Mouse (Mus musculus) layer of hippocampus, postnatal 25 days (tissue): Measurements from ENCODE around the gene Olfml2b. TPM values are rescaled to one million over a fixed set of nuclear protein-coding genes. Genes with fewer than 3 reads are reported as not detected.

Experiments used
- DNase-seq, 2 experiments: peaks; one replicate each; pipeline ENCODE4 v3.0.0; 2022; ENCODE audit warnings: mixed read lengths in 2 of 2, low spot score in 1 of 2; ENCODE audit errors: extremely low spot score in 1 of 2
- total RNA-seq, 2 experiments: library from RNA; stranded (reverse); gene quantifications; 2 replicates each; pipeline ENCODE4 v1.2.3; 2021

Gene Olfml2b
- total RNA-seq, 2 experiments from 2014 or later, result 35.6 to 44.2 TPM

GRCm38 (mm10) chr1:170689773-170690172, 45.4 kb downstream of the Olfml2b start:
- no peak for DNase-seq

DNA sequence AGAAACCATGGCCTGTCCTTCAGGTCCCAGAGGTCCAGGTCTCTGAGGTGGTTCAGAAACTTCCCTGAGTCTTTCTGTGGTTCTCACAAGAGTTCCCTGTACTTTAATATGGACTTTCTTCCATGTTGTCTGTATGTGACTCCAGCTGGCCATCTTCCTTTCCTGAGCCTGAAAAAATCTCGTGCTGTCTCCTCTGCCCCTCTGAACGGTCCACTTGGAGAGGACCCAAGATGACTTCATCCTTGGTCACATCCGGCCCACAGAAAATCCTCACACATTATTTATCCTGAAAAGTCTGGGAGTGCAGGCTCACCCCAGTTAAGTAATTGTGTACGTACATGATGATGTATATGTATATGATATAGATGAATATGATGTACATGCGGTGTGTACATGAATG, 47.0 kb downstream of the Olfml2b start:
- DNase-seq, result no peak

DNA sequence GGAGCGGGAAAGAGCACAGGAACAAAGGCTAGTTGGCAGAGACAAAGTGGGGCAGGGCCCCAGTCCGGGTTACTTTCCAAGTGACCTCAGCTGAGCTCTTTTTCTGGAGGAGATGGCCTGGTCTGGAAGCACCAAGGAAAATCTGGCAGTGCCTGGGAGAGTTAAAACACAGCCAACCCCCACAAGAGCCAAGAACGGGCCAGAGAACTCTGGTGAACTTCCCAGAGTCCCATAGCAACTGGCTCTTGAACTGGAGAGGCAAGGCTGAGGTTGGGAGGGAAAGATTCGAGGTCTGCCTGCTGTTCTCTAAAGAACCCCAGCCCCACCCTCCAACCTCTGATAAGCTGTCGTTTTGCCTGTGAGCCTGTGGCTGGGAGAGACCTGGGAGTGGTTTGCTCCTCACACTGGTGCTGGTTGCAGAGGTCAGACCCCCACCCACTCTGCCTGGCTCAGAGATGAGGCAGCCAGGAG, 50.5 kb downstream of the Olfml2b start:
- no peak for DNase-seq

DNA sequence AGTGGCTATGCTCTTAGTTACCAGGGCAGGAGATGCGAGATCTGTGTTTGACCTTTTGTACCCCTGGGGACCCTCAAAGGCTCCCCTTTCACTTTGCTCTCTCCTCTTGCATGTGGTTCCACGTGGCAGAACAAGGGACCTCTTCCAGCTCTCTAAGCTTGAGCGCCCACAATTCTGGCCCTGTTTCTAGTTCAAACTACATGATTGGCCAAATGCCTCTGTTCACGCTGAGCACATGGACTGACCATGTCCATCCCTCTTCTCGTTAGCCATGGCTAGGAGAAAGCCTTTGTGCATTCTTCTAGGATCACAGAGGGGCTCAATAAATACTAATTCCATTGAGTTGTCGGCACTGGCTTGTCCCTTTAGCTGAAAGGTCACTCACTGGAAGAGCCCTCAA, 51.0 kb downstream of the Olfml2b start:
- DNase-seq, result no peak

DNA sequence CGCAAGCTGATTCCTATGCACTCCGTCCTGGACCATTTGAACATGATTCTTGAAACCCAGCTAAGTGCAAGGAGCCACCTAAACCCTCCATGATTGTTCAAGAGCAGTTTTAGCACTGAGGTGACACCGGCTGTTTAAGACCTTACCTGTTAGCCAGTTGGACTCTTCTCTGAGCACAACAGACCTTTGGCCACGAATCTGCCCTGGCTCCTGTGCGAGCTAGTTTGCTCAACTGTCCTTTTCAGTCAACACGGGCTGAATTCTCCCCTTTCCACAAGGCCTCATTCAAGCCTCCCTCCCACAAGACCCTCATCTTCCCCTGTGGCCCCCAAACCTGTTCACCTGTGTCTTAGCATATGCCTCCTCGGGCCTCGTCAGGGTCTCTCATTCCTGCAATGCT, 52.7 kb downstream of the Olfml2b start:
- no peak for DNase-seq

DNA sequence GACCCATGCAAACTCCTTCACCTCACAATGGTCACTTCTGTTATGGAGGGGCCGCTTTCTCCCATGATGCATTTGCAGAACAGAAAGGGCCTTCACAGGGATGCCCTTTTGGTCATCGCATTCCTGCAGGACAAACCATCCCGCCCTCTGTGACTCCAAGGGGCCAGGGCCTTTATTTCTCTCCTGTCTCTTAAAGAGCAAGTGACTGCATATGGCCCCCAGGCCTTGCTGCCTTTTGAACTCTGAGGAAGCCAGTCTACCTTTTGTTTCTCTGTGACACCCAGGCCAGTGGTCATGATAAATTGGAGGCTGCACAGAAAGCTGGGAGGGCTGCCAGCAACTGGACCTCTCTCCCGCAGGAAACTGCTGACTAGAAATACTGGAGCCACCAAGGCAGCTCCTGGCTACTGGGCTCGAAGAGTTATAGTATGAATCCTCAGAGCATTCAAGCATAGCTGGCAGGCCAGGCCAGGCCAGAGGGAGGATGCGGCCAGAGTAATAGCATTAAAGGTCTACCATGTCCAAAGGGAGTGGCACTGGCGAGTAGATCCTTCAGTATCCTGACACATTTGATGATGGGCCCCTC, 53.5 kb downstream of the Olfml2b start:
- DNase-seq, result no peak

GRCm38 (mm10) chr1:170698771-170699170, 54.4 kb downstream of the Olfml2b start:
- DNase-seq, result no peak

DNA sequence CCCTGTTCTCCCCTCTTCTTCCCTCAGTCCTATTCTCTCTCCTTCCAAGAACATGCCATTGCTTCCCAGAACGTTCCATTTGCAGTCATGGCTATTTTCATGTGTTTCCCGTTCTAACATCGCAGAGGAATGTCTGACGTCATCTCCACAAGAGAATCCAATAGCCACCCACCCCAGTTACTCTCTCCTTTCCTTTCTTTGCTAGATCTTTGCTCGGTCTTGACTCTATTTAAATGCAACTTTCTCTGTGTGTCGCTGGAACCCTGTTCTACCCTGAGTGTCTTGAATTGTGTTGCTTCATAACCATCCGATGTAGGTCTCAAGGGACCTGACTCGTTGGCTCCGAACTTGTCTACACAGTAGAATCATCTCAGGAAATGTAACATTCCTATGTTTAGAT, 55.2 kb downstream of the Olfml2b start:
- no peak for DNase-seq

DNA sequence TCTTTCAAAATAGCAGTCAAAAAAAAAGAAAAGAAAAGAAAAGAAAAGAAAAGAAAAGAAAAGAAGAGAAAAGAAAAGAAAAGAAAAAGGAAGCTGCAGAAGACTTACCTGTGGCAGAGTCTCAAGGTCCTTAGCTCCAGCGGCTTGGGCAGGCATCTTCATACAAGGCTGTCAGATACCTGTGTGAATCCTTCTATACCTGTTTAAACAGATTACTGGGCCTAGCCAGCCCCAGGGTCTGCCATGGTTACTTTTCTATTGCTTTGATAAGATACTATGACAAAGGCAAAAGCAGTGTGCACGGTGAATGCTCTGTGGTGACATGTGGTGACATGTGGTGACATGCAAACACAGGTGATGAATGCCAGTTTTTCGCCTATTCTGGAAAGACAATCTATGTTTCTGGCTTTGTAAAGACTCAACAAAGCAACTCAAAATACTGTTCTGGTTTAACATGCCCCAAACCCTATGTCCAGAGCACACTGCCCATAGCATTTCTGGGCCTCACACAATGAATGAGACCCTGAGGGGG, 56.2 kb downstream of the Olfml2b start:
- no peak for DNase-seq

DNA sequence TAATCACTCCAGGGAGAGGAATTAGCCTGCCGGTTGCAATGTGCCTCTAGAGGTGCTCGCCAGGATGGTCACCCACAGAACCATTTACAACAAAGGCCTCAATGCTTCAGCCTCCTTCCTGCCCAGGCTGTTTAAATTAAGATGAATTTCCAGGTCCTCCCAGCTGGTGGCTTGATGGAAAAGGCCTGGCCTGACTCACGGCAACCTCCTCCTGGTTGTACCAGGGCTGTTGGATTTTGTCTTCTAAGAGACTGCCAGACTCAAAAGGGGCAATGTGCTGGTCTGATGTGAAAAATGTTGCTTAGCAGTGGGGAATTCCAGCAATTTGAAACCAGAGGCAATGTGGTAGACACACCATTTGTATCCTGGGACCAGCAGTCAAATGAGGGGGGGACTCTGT, 56.8 kb downstream of the Olfml2b start:
- DNase-seq, result no peak

DNA sequence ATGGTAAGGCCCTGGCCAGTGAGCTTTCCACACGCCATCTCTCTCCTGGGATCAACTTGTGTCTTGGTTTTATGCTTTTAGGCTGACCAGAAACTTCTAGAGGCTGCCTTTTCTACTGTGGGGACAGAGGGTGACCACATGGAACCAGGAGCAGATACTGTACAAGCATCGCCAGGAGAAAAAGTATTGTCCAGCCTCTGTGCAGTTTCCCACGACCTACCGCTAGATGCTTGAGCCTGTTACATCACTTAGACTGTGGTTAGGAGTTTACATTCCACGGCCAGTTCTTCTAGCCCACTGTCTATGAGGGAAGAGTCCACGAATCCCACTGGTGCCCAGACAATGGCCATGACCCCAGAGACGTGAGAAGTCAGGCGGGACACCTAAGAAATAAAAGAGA, 57.2 kb downstream of the Olfml2b start:
- DNase-seq, result no peak

- no peak for DNase-seq
Measured at GRCm38 (mm10) chr1:170702263-170702662, 57.9 kb downstream of the Olfml2b start.

DNA sequence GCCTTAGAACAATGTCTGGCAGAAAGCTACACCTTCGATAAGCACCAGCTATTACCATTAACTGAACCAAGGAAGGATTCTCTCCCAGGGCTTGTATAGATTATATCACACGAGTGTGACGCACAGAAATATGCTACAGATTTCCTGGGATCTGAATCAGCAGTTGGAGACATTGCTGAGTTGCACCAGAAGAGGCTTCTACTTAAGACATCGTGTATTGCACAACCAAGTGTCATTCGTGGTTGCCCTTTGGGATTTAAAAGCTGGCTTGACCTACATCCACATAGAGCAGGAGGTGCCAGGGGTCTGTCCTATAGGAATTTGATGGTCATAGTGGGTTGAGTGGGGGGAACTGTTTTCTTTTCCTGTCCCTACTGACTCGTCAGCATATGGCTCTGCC, 58.6 kb downstream of the Olfml2b start:
- DNase-seq, result no peak

DNA sequence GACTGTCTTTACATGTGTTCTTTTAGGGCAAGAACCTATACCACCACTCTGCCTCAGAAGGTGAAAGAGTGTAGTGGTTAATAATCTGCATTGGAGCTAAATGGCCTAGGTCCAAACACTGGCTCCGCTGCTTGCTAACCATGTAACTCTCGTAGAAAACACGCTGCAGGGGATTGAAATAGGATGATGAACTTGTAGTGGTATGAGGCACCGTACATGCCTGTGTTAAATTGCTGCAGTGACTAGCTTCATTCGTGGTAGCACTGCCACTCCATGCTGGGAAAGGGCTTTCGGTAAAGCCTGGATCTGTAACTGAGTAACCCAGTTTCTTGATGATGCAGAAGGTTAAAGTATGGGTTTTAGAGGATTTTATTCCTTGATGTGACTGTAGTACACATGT, 59.8 kb downstream of the Olfml2b start:
- DNase-seq, result no peak

DNA sequence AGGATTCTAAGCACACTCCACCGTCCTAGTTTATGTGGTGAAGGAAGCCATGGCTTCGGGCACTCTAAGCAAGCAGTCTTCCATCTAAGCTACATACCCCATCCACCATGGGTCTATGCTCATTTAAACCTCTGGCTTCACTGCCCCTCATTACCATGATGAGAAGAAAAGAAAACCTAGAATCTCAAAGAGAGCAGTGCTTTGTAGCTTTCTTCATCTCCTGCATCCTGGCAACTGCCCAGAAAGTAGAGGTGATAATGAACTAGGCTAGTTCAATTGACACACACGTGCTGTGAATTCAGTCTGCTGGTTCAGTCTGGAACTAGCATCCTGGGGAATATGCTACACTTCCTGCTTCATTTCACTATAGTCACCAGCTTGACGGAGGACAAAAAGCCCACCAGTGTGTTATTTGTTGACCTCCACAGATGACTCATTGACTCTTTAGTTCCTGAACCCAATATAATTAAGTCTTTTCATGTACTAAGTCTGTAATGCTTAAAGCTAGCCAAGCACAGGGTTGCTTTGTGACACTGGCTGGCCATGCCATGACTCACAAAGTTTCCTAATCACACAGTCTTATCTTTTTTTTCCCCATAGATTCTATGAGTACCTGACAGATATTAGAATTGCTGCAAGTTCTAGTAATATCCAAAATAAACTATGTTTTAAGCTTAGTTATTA, 60.7 kb downstream of the Olfml2b start:
- DNase-seq, result no peak

DNA sequence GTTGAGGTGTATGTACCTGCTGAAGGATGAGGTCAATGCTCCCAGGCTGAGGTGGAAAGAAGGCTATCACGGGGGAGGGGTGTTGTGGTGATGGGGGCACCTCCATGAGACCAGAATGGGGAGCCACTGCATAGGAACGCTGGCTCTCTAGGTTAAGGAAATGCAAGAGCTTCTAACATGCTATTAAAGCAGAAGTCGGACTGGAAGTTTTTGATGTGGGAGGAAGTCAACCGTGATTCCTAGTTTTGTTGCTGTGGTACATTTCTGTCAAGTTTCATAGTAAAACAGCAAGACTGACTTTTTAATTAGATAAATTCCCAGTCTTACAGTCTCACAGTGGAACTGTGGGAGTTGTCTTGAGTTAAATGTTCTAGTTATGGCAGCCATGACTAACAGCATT, 61.7 kb downstream of the Olfml2b start:
- no peak for DNase-seq

DNA sequence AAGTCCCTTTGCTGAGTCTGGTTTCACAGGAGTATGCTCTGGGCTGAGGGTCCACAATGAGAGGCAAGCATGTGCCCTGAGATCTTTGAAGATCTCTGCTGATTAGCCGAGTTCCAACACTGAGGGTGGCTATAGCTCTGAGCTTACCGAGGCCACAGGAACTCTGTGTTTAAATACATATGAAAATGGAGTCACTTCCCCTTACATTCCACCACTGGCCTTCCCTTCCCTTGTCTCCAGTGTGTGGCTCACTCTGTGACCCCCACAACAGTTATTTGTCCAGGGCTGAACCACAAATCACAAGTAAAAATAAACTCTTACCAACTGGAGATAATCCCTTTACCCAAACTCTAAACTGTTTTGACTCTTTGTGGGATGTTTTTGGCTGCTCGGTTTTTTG, 64.7 kb downstream of the Olfml2b start:
- DNase-seq, result no peak

DNA sequence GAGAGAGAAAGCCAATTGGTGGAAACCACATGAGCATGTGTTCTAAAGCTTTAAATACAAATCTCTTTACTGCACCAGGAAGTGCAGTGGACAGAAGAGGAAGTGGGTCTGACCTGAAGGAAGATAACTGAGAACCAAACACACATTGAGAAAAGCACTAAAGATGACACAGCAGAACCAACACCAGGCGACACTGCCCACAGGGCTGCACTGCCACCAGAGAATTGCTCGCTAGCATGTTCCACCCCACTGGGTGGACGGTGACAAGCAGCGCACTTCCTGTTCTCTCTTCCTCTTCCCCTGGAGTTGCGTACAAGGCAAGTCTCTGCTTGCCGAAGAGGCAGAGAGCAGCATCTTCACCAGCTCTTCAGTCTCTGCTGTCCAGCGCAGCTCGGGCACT, 65.1 kb downstream of the Olfml2b start:
- no peak for DNase-seq

DNA sequence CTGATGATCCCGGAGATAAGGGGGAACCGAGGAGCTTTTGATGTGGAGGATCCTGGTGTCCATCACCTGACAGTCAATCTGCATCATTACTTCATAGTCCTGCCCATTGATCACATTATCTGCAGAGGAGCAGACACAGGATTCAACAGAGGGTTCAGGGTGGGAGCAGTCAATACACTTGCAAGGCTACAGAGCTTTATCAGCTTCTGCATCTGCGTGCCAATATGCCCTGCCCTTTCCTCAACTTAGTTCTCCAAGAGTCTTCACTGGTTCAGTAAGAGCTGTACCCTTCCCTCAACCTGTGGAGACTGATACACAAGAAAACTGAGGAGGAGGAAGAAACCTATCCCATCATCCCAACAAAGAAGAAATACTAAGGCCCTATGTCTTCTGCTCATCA, 65.6 kb downstream of the Olfml2b start:
- no peak for DNase-seq

GRCm38 (mm10) chr1:170711731-170712130, 67.4 kb downstream of the Olfml2b start:
- no peak for DNase-seq

DNA sequence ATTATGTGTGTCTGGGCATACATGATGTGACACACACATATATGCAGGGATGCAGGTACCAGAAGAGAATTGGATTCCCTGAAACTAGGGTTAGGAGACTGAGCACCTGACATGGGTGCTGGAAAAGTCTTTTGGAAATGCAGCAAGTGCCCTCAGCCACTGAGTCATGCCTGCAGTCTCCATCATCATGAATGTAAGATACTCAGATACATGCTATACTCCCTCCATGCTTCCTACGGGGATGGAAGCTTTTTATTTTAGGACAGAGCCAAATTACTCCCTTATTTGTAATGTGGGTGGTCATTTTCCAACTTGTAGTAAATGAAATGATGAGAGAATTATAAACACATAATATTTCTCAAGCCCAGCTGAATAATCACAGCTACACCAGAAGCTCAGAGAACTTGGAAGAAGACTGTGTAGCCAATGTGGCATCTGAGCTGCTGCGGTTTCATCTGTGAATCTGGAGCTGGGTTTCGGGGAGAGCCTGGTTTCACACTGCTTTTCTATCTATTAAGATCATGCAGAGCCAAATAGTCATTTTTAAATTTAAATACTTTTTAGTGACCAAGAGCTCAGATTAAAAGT, 73.0 kb downstream of the Olfml2b start:
- no peak for DNase-seq
